Mouse (Mus musculus): ENCODE measurements at regions not wholly inside any gene's neighbourhood (a gene's known extent, or its start where the extent isn't known, plus 50 kb on each side); places are given as distances from the start of the nearest gene placed in this dataset.
A peak's percentile ranks its signal among the peaks of the same experiment; 100 is the strongest.

- no peak for ATAC-seq
- no peak for TF ChIP-seq CTCF (IDR thresholded peaks at IDR 0.05)
- CTCF ChIA-PET, result interaction anchor here (1.2 to 1.6 kb wide), 2 partner anchors 14 to 26 kb away, joined by 4 to 6 read pairs; no protein-coding TSS in a partner anchor
- no peaks in the 10 kb centered on the region for H3K27me3 ChIP-seq
- in situ Hi-C loops (cut with MboI; ENCODE audit: low pct_unique_long_range_greater_than_20kb), result no loop called here
- POLR2A ChIA-PET, result no interaction called here
- DNase-seq (ENCODE audit: low read depth, low spot score), result no peak
These were observed 245.6 kb downstream of the Rplp1 start for GRCm38 (mm10) chr9:61668723-61669122.

- no peak for TF ChIP-seq CTCF (IDR thresholded peaks at IDR 0.05)
- DNase-seq (ENCODE audit: low read depth, low spot score), result no peak
- in situ Hi-C loops (cut with MboI; ENCODE audit: low pct_unique_long_range_greater_than_20kb), result no loop called here
- ChIA-PET POLR2A (interaction anchor here (0.6 to 0.7 kb wide), 2 partner anchors 74 to 190 kb away, joined by 4 to 5 read pairs; no protein-coding TSS in a partner anchor), CTCF (interaction anchor here (1.1 to 1.6 kb wide), 4 partner anchors 27 to 91 kb away, joined by 3 to 4 read pairs (median 3); no protein-coding TSS in a partner anchor)
- ATAC-seq, result no peak
- no peaks in the 10 kb centered on the region for H3K27me3 ChIP-seq
These were observed 246.1 kb downstream of the Rplp1 start for GRCm38 (mm10) chr9:61668157-61668697.

GRCm38 (mm10) chr9:61667453-61668074 lies 246.8 kb downstream of the Rplp1 start:
- no peaks in the 10 kb centered on the region for H3K27me3 ChIP-seq
- ATAC-seq (no peak), DNase-seq (ENCODE audit: low read depth, low spot score) (peak; percentile 15)
- CTCF ChIA-PET, result interaction anchor here (1.1 to 1.6 kb wide), 5 partner anchors 11 to 91 kb away, joined by 3 to 4 read pairs (median 3); no protein-coding TSS in a partner anchor
- TF ChIP-seq CTCF (IDR thresholded peaks at IDR 0.05), result no peak
- POLR2A ChIA-PET, result interaction anchor here (0.6 to 0.7 kb wide), 3 partner anchors 74 to 260 kb away, joined by 3 to 5 read pairs (median 4); no protein-coding TSS in a partner anchor
- in situ Hi-C loops (cut with MboI; ENCODE audit: low pct_unique_long_range_greater_than_20kb), result no loop called here

- POLR2A ChIA-PET, result no interaction called here
- TF ChIP-seq CTCF (IDR thresholded peaks at IDR 0.05), result no peak
These were observed 247.5 kb downstream of the Rplp1 start for GRCm38 (mm10) chr9:61666761-61667332.

GRCm38 (mm10) chr9:61666118-61666517 lies 248.2 kb downstream of the Rplp1 start:
- no peak for TF ChIP-seq CTCF (IDR thresholded peaks at IDR 0.05)
- in situ Hi-C loops (cut with MboI; ENCODE audit: low pct_unique_long_range_greater_than_20kb), result no loop called here
- POLR2A ChIA-PET, result no interaction called here
- H3K27me3 ChIP-seq, result no peaks in the 10 kb centered on the region
- no peak for ATAC-seq
- CTCF ChIA-PET, result interaction anchor here (1.2 kb wide), 1 partner anchor 13 kb away, joined by 3 read pairs; no protein-coding TSS in a partner anchor
- no peak for DNase-seq (ENCODE audit: low read depth, low spot score)

More at GRCm38 (mm10) chr9:61666761-61667332, 247.5 kb downstream of the Rplp1 start:
- DNase-seq (ENCODE audit: low read depth, low spot score) (no peak), ATAC-seq (no peak)
- no peaks in the 10 kb centered on the region for H3K27me3 ChIP-seq
- in situ Hi-C loops (cut with MboI; ENCODE audit: low pct_unique_long_range_greater_than_20kb), result no loop called here
- CTCF ChIA-PET, result interaction anchor here (1.1 to 1.5 kb wide), 4 partner anchors 12 to 90 kb away, joined by 3 read pairs; no protein-coding TSS in a partner anchor

GRCm38 (mm10) chr9:61665254-61665653 lies 249.1 kb downstream of the Rplp1 start:
- no peak for TF ChIP-seq CTCF (IDR thresholded peaks at IDR 0.05)
- in situ Hi-C loops (cut with MboI; ENCODE audit: low pct_unique_long_range_greater_than_20kb), result no loop called here
- H3K27me3 ChIP-seq, result no peaks in the 10 kb centered on the region
- CTCF ChIA-PET, result interaction anchor here (1.0 kb wide), 1 partner anchor 12 kb away, joined by 3 read pairs; no protein-coding TSS in a partner anchor
- no peak for ATAC-seq
- POLR2A ChIA-PET, result no interaction called here
- DNase-seq (ENCODE audit: low read depth, low spot score), result no peak

GRCm38 (mm10) chr9:61664000-61664622 lies 250.2 kb downstream of the Rplp1 start:
- POLR2A ChIA-PET, result no interaction called here
- DNase-seq (ENCODE audit: low read depth, low spot score), result no peak
- TF ChIP-seq CTCF (IDR thresholded peaks at IDR 0.05), result no peak

GRCm38 (mm10) chr9:61662055-61663028 lies 252.0 kb downstream of the Rplp1 start:
- no peaks in the 10 kb centered on the region for H3K27me3 ChIP-seq
- POLR2A ChIA-PET, result no interaction called here
- ATAC-seq (no peak), DNase-seq (ENCODE audit: low read depth, low spot score) (no peak)
- CTCF ChIA-PET, result interaction anchor here (0.7 kb wide), 1 partner anchor 65 kb away, joined by 3 read pairs; no protein-coding TSS in a partner anchor
- in situ Hi-C loops (cut with MboI; ENCODE audit: low pct_unique_long_range_greater_than_20kb), result no loop called here
- no peak for TF ChIP-seq CTCF (IDR thresholded peaks at IDR 0.05)

More at GRCm38 (mm10) chr9:61664000-61664622, 250.2 kb downstream of the Rplp1 start:
- CTCF ChIA-PET, result interaction anchor here (1.0 kb wide), 1 partner anchor 10 kb away, joined by 3 read pairs; no protein-coding TSS in a partner anchor
- H3K27me3 ChIP-seq, result no peaks in the 10 kb centered on the region
- no peak for ATAC-seq
- in situ Hi-C loops (cut with MboI; ENCODE audit: low pct_unique_long_range_greater_than_20kb), result no loop called here

GRCm38 (mm10) chr9:61660191-61660590 lies 254.2 kb downstream of the Rplp1 start:
- in situ Hi-C loops (cut with MboI; ENCODE audit: low pct_unique_long_range_greater_than_20kb), result no loop called here
- DNase-seq (ENCODE audit: low read depth, low spot score) (no peak), ATAC-seq (no peak)
- H3K27me3 ChIP-seq, result no peaks in the 10 kb centered on the region
- CTCF ChIA-PET, result interaction anchor here (0.9 kb wide), 1 partner anchor 15 kb away, joined by 3 read pairs; no protein-coding TSS in a partner anchor
- POLR2A ChIA-PET, result no interaction called here
- no peak for TF ChIP-seq CTCF (IDR thresholded peaks at IDR 0.05)
